Mouse (Mus musculus) limb, embryonic 12.5 days (tissue): Measurements from ENCODE around the gene Rasgrp3. TPM values are rescaled to one million over a fixed set of nuclear protein-coding genes. Genes with fewer than 3 reads are reported as not detected.
"Not testable (repeated sequence)": the region's sequence is repeated elsewhere in the genome, so short reads cannot be mapped to it uniquely, and the experiment has no call there.

ENCODE experiments used
- ATAC-seq: fragments of 200-750 bp; cut with Nextera tagmentation; 2 replicates; pipeline ENCODE4 v1.8.0; 2017; ENCODE audit warnings: low read depth, moderate TSS enrichment; ENCODE audit not compliant: insufficient number of reproducible peaks, insufficient read depth, low FRiP score, low TSS enrichment
- H3K27ac ChIP-seq: fragments of 300-500 bp; sonication (generic); 2 replicates; pipeline ENCODE4 v1.5.1; 2016; ENCODE audit warnings: mild to moderate bottlenecking, moderate library complexity
- H3K27me3 ChIP-seq: fragments of 300-500 bp; sonication (generic); 2 replicates; pipeline ENCODE4 v1.6.1; 2016; ENCODE audit warnings: mild to moderate bottlenecking, moderate library complexity
- H3K36me3 ChIP-seq: fragments of 300-500 bp; sonication (generic); 2 replicates; pipeline ENCODE4 v1.6.1; 2016; ENCODE audit warnings: mild to moderate bottlenecking, moderate library complexity
- H3K4me1 ChIP-seq: fragments of 300-500 bp; sonication (generic); replicated peaks from 2 replicates; pipeline ENCODE4 v1.6.1; 2016
- H3K4me2 ChIP-seq: fragments of 300-500 bp; sonication (generic); 2 replicates; pipeline ENCODE4 v1.6.1; 2016; ENCODE audit warnings: mild to moderate bottlenecking, moderate library complexity
- H3K4me3 ChIP-seq: fragments of 300-500 bp; sonication (generic); replicated peaks from 2 replicates; pipeline ENCODE4 v1.5.1; 2016; ENCODE audit warnings: mild to moderate bottlenecking
- H3K9ac ChIP-seq: fragments of 300-500 bp; sonication (generic); replicated peaks from 2 replicates; pipeline ENCODE4 v1.6.1; 2016; ENCODE audit warnings: mild to moderate bottlenecking, moderate library complexity
- H3K9me3 ChIP-seq: fragments of 300-500 bp; sonication (generic); 2 replicates; pipeline ENCODE4 v1.6.1; 2016; ENCODE audit warnings: mild to moderate bottlenecking, moderate library complexity
- WGBS: fragments of 180-500 bp; shearing (Covaris S2); methylation state at CpG from one replicate; pipeline ENCODE4 v1.1.7; 2016; 5-methylcytosine and 5-hydroxymethylcytosine counted together
- polyA plus RNA-seq: library from polyadenylated mRNA; unstranded; fragments of >200 nt; fragmentation: Nextera tagmentation; extraction: Ambion mirVana; gene quantifications from 2 replicates; pipeline ENCODE4 v1.2.1, GENCODE M21; 2016

Gene Rasgrp3
- polyA plus RNA-seq, 1 experiment from 2014 or later: 6.4 TPM

DNA sequence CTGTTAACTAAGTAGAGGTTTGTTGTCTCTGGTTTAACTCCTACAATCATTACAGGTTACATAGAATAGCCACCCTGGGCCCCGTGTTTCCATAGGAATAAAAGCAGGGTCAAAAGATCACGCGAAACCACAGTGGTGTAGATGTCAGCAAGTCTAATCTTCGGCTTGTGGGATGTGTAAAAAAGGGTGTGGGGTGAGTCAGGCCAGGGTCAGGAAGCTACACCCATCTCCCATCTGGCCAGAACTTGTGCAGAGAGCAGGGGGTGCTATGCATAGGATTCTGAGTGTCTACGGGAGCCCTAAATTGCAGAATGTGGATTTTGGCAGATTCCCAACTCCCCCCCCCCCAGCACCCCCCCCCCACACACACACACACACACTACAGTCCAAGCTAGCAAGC is 2.5 kb downstream of the Rasgrp3 start:
- Histone ChIP-seq H3K4me3 (no peak overlapping the region), H3K27me3 (no peaks in the 10 kb centered on the region), H3K9me3 (no peaks in the 10 kb centered on the region), H3K27ac (no peak overlapping the region), H3K4me2 (no peak overlapping the region), H3K36me3 (no peaks in the 10 kb centered on the region), H3K9ac (no peak overlapping the region), H3K4me1 (peaks cover 6% of the 10 kb centered on the region; the same call in 1 of the 2 replicates)
- ATAC-seq: no peak
- WGBS: 68% methylated on average over 5 of the region's 5 CpGs

DNA sequence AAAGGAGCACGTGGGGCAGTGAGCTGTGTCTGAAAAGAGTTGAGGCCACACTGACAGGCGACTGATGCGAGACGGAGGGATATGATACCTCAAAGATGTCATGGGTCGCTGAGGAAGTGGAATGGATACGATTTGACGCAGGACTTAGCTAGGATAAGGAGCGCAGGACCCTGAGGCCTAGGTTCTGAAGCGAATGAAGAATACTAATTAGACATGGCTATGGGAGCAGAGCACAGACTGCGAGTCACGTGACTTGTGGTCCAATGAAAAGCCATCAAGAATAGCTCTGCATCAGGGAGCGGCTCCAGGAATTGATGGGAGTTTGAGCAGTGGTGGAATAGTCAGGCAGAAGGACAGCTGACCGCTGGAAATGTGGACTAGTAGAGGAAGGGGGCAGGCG is 3.4 kb downstream of the Rasgrp3 start:
- no peak overlapping the region for H3K4me2 ChIP-seq
- no peak overlapping the region for H3K27ac ChIP-seq
- no peaks in the 10 kb centered on the region for H3K27me3 ChIP-seq
- no peak overlapping the region for H3K9ac ChIP-seq
- no peaks in the 10 kb centered on the region for H3K9me3 ChIP-seq
- peaks cover 6% of the 10 kb centered on the region; the same call in 1 of the 2 replicates for H3K4me1 ChIP-seq
- no peaks in the 10 kb centered on the region for H3K36me3 ChIP-seq
- H3K4me3 ChIP-seq: no peak overlapping the region
- no peak for ATAC-seq
- 87% methylated on average over 14 of the region's 14 CpGs for WGBS

- no peaks in the 10 kb centered on the region for H3K36me3 ChIP-seq
- H3K4me2 ChIP-seq: no peak overlapping the region
- H3K4me3 ChIP-seq: no peak overlapping the region
- H3K4me1 ChIP-seq: peaks cover 4% of the 10 kb centered on the region; the same call in 1 of the 2 replicates
- no peak overlapping the region for H3K27ac ChIP-seq
- no peaks in the 10 kb centered on the region for H3K27me3 ChIP-seq
- WGBS: 57% methylated on average over 7 of the region's 7 CpGs
- H3K9ac ChIP-seq: no peak overlapping the region
- no peak for ATAC-seq
- no peaks in the 10 kb centered on the region for H3K9me3 ChIP-seq
These were observed 4.9 kb downstream of the Rasgrp3 start for GRCm38 (mm10) chr17:75440619-75441018.

DNA sequence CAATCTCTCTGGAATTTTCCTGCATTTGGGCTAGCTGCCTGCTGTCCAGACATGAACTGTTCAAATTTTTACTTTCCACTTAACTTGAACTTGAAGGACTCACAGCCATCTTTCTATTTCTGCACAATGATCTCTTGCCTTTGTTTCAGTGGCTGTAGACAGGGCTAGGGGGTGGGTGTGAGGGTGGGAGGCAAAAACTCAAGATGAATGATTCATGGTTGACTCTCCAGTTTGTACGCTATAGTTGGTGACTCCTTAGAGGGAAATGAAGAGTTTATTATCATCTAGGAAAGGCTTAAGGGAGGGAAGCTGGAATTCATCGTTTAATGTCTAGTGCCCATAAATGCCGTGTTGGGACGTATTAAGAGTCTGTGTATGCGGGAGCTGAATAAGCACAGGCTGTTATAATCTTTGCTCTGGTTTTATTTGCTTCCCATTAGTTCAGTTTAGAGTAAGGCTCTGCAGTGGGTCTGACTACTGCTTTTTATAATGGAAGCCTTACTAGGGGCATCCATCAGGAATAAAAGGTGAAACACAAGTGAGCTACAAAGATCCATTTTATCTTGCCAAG is 5.6 kb downstream of the Rasgrp3 start:
- no peak for ATAC-seq
- no peak overlapping the region for H3K27ac ChIP-seq
- H3K9ac ChIP-seq: no peak overlapping the region
- no peaks in the 10 kb centered on the region for H3K27me3 ChIP-seq
- no peaks in the 10 kb centered on the region for H3K36me3 ChIP-seq
- 64% methylated on average over 5 of the region's 5 CpGs for WGBS
- no peak overlapping the region for H3K4me2 ChIP-seq
- H3K4me3 ChIP-seq: no peak overlapping the region
- H3K4me1 ChIP-seq: no peaks in the 10 kb centered on the region
- H3K9me3 ChIP-seq: no peaks in the 10 kb centered on the region

DNA sequence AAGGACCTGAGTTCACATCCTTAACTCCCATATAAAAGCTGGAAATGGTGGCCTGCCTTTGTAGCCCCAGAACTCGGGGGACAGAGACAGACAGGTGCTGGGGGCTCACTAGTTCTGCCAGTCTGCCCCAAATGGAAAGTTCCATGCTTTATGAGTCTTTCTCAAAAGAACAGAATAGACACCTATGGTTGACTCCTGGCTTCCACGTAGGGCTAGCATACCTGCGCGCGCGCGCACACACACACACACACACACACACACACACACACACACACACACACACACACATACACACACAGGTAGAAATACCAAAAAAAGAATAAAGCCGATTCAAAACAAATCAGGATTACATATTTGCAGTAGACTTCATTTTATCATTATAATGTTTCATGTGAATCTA is 6.7 kb downstream of the Rasgrp3 start:
- Histone ChIP-seq H3K4me1 (no peaks in the 10 kb centered on the region), H3K27me3 (no peaks in the 10 kb centered on the region), H3K36me3 (no peaks in the 10 kb centered on the region), H3K4me2 (no peak overlapping the region), H3K27ac (no peak overlapping the region), H3K9me3 (no peaks in the 10 kb centered on the region), H3K9ac (no peak overlapping the region), H3K4me3 (no peak overlapping the region)
- no peak for ATAC-seq
- 98% methylated on average over 8 of the region's 8 CpGs for WGBS

DNA sequence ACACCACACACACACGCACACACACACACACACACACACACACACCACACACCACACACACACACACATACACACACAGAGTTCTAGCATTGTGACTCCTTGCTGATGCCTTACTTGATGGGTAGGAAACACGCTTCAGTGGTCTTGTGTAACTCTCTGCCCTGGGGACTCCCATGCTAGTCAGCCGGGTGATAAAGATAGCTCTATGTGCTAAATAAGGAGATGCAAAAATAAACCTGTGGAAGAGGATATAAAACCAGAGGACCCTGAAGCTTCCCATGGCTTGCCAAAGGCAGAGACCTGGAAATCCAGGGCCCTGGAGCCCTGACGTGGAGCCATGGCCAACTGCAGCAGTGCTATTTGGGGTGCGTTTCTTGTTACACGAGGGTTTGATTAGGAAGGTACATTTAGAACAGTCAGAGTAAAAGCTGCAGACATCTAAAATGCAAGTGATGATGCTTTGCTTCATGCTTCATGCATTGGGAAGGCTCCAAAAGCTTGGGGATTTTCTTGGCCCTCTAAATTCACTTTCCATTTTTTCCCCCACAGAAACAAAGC is 7.4 kb downstream of the Rasgrp3 start:
- WGBS: 71% methylated on average over 6 of the region's 6 CpGs
- Histone ChIP-seq H3K4me2 (no peak overlapping the region), H3K9ac (no peak overlapping the region), H3K4me1 (no peaks in the 10 kb centered on the region), H3K9me3 (no peaks in the 10 kb centered on the region), H3K27ac (no peak overlapping the region), H3K27me3 (no peaks in the 10 kb centered on the region), H3K36me3 (no peaks in the 10 kb centered on the region), H3K4me3 (no peak overlapping the region)
- no peak for ATAC-seq

DNA sequence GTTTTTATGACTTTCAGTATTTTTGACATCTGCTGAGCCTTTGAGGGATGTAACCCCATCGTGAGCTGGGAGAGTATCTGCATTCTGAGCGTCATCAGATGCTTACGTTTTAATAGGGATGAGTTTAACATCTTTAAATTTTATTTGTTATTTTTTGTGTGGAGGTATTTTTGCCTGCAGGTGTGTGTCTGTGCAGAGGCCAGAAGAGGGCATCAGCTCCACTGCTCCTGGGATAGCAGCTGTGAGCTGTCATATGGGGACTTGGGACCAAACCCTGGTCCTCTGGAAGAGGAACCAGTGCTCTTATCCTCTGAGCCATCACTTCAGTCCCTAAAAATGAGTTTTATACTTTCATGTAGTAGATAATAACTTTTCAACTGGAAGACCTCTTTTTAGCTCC is 12.6 kb downstream of the Rasgrp3 start:
- H3K27me3 ChIP-seq: no peaks in the 10 kb centered on the region
- no peak overlapping the region for H3K4me2 ChIP-seq
- 90% methylated on average over 3 of the region's 3 CpGs for WGBS
- no peaks in the 10 kb centered on the region for H3K9me3 ChIP-seq
- ATAC-seq: no peak
- H3K27ac ChIP-seq: no peak overlapping the region
- H3K4me3 ChIP-seq: no peak overlapping the region
- no peaks in the 10 kb centered on the region for H3K36me3 ChIP-seq
- H3K9ac ChIP-seq: no peak overlapping the region
- no peaks in the 10 kb centered on the region for H3K4me1 ChIP-seq

- no peak for ATAC-seq
- H3K27me3 ChIP-seq: no peaks in the 10 kb centered on the region
- H3K36me3 ChIP-seq: no peaks in the 10 kb centered on the region
- WGBS: 85% methylated on average over 1 of the region's 1 CpGs
- H3K27ac ChIP-seq: no peak overlapping the region
- no peak overlapping the region for H3K4me2 ChIP-seq
- H3K4me3 ChIP-seq: no peak overlapping the region
- H3K9me3 ChIP-seq: no peaks in the 10 kb centered on the region
- H3K9ac ChIP-seq: no peak overlapping the region
- no peaks in the 10 kb centered on the region for H3K4me1 ChIP-seq
These were observed 13.3 kb downstream of the Rasgrp3 start for GRCm38 (mm10) chr17:75449022-75449421.

DNA sequence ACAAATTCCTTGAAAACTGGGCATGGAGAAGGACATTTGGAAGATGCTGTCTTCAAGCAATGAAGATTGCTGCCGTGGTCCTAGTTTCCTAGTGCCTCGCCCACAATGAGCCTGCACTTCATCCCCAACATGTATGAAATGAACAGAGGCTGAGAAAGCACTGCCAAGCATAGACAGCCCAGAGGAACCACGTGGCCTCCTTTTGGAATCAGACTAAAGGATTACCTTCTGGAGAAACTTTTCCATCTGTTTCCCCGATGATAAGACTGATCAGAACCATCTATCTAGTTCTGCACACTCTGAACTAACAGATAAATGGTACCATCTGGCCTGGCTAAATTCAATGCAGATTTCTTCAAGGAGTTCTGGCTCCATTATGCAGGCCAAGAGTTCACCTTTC is 16.6 kb downstream of the Rasgrp3 start:
- Histone ChIP-seq H3K9ac (no peak overlapping the region), H3K27me3 (no peaks in the 10 kb centered on the region), H3K9me3 (no peaks in the 10 kb centered on the region), H3K4me1 (no peaks in the 10 kb centered on the region), H3K4me3 (no peak overlapping the region), H3K4me2 (no peak overlapping the region), H3K27ac (no peak overlapping the region), H3K36me3 (no peaks in the 10 kb centered on the region)
- 66% methylated on average over 4 of the region's 4 CpGs for WGBS
- ATAC-seq: no peak

GRCm38 (mm10) chr17:75453639-75454038 is 17.9 kb downstream of the Rasgrp3 start:
- Histone ChIP-seq H3K36me3 (no peaks in the 10 kb centered on the region), H3K9ac (no peak overlapping the region), H3K4me3 (no peak overlapping the region), H3K4me1 (no peaks in the 10 kb centered on the region), H3K4me2 (no peak overlapping the region), H3K9me3 (no peaks in the 10 kb centered on the region), H3K27ac (no peak overlapping the region), H3K27me3 (no peaks in the 10 kb centered on the region)
- ATAC-seq: no peak

- WGBS: 92% methylated on average over 9 of the region's 9 CpGs
- not testable (repeated sequence) for H3K4me3 ChIP-seq, ATAC-seq
These were observed 20.4 kb downstream of the Rasgrp3 start for GRCm38 (mm10) chr17:75456096-75456495.

DNA sequence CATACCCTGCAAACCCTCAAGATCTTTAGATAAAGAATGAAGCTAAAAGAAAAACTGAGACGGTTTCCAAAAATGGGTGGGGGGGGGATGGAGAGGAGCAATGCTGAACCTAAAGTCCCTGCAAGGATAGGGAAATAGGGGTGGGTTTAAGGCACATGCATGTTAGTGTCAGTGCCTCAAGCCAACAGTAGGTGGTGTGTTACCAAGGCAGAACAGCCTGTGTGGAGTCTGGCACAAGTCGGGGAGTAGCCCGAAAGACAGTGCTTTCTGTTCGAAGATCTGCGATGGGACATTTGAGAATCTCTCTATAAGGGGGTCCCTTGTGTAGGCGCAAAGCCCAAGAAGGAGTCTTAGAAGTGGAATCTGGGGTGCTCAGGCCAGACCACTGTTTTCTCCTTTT is 24.9 kb downstream of the Rasgrp3 start:
- no peak overlapping the region for H3K27ac ChIP-seq
- no peaks in the 10 kb centered on the region for H3K9me3 ChIP-seq
- peaks cover 11% of the 10 kb centered on the region for H3K27me3 ChIP-seq
- H3K36me3 ChIP-seq: no peaks in the 10 kb centered on the region
- WGBS: 94% methylated on average over 6 of the region's 6 CpGs
- H3K9ac ChIP-seq: no peak overlapping the region
- ATAC-seq: no peak
- no peak overlapping the region for H3K4me3 ChIP-seq
- peaks cover 11% of the 10 kb centered on the region; the same call in 1 of the 2 replicates for H3K4me1 ChIP-seq
- no peak overlapping the region for H3K4me2 ChIP-seq

More at GRCm38 (mm10) chr17:75456096-75456495, 20.4 kb downstream of the Rasgrp3 start:
- H3K27ac ChIP-seq, H3K4me2 ChIP-seq, H3K4me1 ChIP-seq, H3K27me3 ChIP-seq, H3K9me3 ChIP-seq, H3K36me3 ChIP-seq, H3K9ac ChIP-seq: not testable (repeated sequence)
